Mouse (Mus musculus): ENCODE results near the gene Tnfaip6. TPM values are rescaled to one million over a fixed set of nuclear protein-coding genes. Genes with fewer than 3 reads are reported as not detected.

The Tnfaip6 gene
- polyA plus RNA-seq (2017; shearing (Covaris generic)): 0.22 TPM

GRCm38 (mm10) chr2:52037882-52038281, at the start of gene Tnfaip6:
Gene Tnfaip6 (plus strand): TSS chr2:52038009.

GRCm38 (mm10) chr2:52072491-52073140, 34.8 kb downstream of the Tnfaip6 start, which contains the start of gene Rif1:
Gene Rif1 (plus strand): TSS chr2:52072832.

Other genes starting within 250 kb of the Tnfaip6 start
- gene Rbm43, start 102.8 kb upstream of the Tnfaip6 start, polyA plus RNA-seq (2017; shearing (Covaris generic)): 19.4 TPM
- 137 TPM for gene Nmi, start 64.5 kb upstream of the Tnfaip6 start, polyA plus RNA-seq (2017; shearing (Covaris generic))
- gene Rif1, start 34.8 kb downstream of the Tnfaip6 start, polyA plus RNA-seq (2017; shearing (Covaris generic)): 86.4 TPM

All from effector memory CD4-positive, alpha-beta T cell, adult 7 months (primary cell).